Mouse (Mus musculus): Measurements from ENCODE around the gene Zfp454. TPM values are rescaled to one million over a fixed set of nuclear protein-coding genes. Genes with fewer than 3 reads are reported as not detected.

The Zfp454 gene
- polyA plus RNA-seq (2015; fragmentation: Illumina TruSeq; extraction: RNeasy Lipid Tissue Mini Kit (QIAGEN cat#74804); ENCODE audit: insufficient read depth, low replicate concordance) = 0.62 TPM

GRCm38 (mm10) chr11:50887390-50888128, at the start of gene Zfp454:
Zfp454 (minus strand) TSS chr11:50887651.

GRCm38 (mm10) chr11:50931451-50931866, 44.0 kb upstream of the Zfp454 start, which contains the start of gene Zfp354b:
Zfp354b (minus strand) TSS chr11:50931633.

GRCm38 (mm10) chr11:50915671-50916320, 28.3 kb upstream of the Zfp454 start, which contains the start of gene Zfp2:
Zfp2 (minus strand) TSS chr11:50916165.

GRCm38 (mm10) chr11:50850177-50850735, 37.2 kb downstream of the Zfp454 start, which contains the start of gene Grm6:
Grm6 (plus strand) TSS chr11:50850685.

GRCm38 (mm10) chr11:50841023-50841735, 46.3 kb downstream of the Zfp454 start, which contains the start of gene Zfp879:
Zfp879 (minus strand) TSS chr11:50841552.

GRCm38 (mm10) chr11:50827010-50827953, 60.2 kb downstream of the Zfp454 start, which contains the start of gene Zfp354c:
Zfp354c (minus strand) TSS chr11:50827724.

Other genes starting within 250 kb of the Zfp454 start
- 5.4 TPM for gene Zfp354c, start 59.9 kb downstream of the Zfp454 start, polyA plus RNA-seq (2015; fragmentation: Illumina TruSeq; extraction: RNeasy Lipid Tissue Mini Kit (QIAGEN cat#74804); ENCODE audit: insufficient read depth, low replicate concordance)
- 0.37 TPM for gene Zfp879, start 46.1 kb downstream of the Zfp454 start, polyA plus RNA-seq (2015; fragmentation: Illumina TruSeq; extraction: RNeasy Lipid Tissue Mini Kit (QIAGEN cat#74804); ENCODE audit: insufficient read depth, low replicate concordance)
- gene Grm6, start 37.0 kb downstream of the Zfp454 start, polyA plus RNA-seq (2015; fragmentation: Illumina TruSeq; extraction: RNeasy Lipid Tissue Mini Kit (QIAGEN cat#74804); ENCODE audit: insufficient read depth, low replicate concordance) = 2.6 TPM
- 3.0 TPM for gene Zfp2, start 28.5 kb upstream of the Zfp454 start, polyA plus RNA-seq (2015; fragmentation: Illumina TruSeq; extraction: RNeasy Lipid Tissue Mini Kit (QIAGEN cat#74804); ENCODE audit: insufficient read depth, low replicate concordance)
- 0.62 TPM for gene Zfp354b, start 44.0 kb upstream of the Zfp454 start, polyA plus RNA-seq (2015; fragmentation: Illumina TruSeq; extraction: RNeasy Lipid Tissue Mini Kit (QIAGEN cat#74804); ENCODE audit: insufficient read depth, low replicate concordance)
- gene 4933414I15Rik, start 56.1 kb upstream of the Zfp454 start, polyA plus RNA-seq (2015; fragmentation: Illumina TruSeq; extraction: RNeasy Lipid Tissue Mini Kit (QIAGEN cat#74804); ENCODE audit: insufficient read depth, low replicate concordance) = not detected
- gene Prop1, start 66.1 kb upstream of the Zfp454 start, polyA plus RNA-seq (2015; fragmentation: Illumina TruSeq; extraction: RNeasy Lipid Tissue Mini Kit (QIAGEN cat#74804); ENCODE audit: insufficient read depth, low replicate concordance) = not detected
- not detected for gene Olfr1378, start 78.9 kb upstream of the Zfp454 start, polyA plus RNA-seq (2015; fragmentation: Illumina TruSeq; extraction: RNeasy Lipid Tissue Mini Kit (QIAGEN cat#74804); ENCODE audit: insufficient read depth, low replicate concordance)
- not detected for gene Olfr1377, start 94.3 kb upstream of the Zfp454 start, polyA plus RNA-seq (2015; fragmentation: Illumina TruSeq; extraction: RNeasy Lipid Tissue Mini Kit (QIAGEN cat#74804); ENCODE audit: insufficient read depth, low replicate concordance)
- not detected for gene Olfr51, start 115.9 kb upstream of the Zfp454 start, polyA plus RNA-seq (2015; fragmentation: Illumina TruSeq; extraction: RNeasy Lipid Tissue Mini Kit (QIAGEN cat#74804); ENCODE audit: insufficient read depth, low replicate concordance)
- not detected for gene Olfr54, start 126.6 kb upstream of the Zfp454 start, polyA plus RNA-seq (2015; fragmentation: Illumina TruSeq; extraction: RNeasy Lipid Tissue Mini Kit (QIAGEN cat#74804); ENCODE audit: insufficient read depth, low replicate concordance)
- gene Olfr1375, start 160.5 kb upstream of the Zfp454 start, polyA plus RNA-seq (2015; fragmentation: Illumina TruSeq; extraction: RNeasy Lipid Tissue Mini Kit (QIAGEN cat#74804); ENCODE audit: insufficient read depth, low replicate concordance) = not detected
- gene Zfp354a, start 171.6 kb upstream of the Zfp454 start, polyA plus RNA-seq (2015; fragmentation: Illumina TruSeq; extraction: RNeasy Lipid Tissue Mini Kit (QIAGEN cat#74804); ENCODE audit: insufficient read depth, low replicate concordance) = 2.6 TPM